ENCODE assay signal across 8 mouse cellular contexts in genomic region chr2:178413481-178414260, GRCm38 (mm10). TPM values are rescaled to one million over a fixed set of nuclear protein-coding genes. Genes with fewer than 3 reads are reported as not detected.
DNase-seq lines count a peak whose midpoint lies in the region; ATAC-seq lines count a peak whose summit lies in the region.
"Had no signal": no experiment of that assay in that cellular context is flagged by ENCODE, and none has a peak within 500 bp of the region (broad histone marks: within the 10 kb centered on the region; RNA-seq: fewer than 3 reads in every experiment).

No protein-coding gene starts in this region.

- H3K4me1 ChIP-seq in midbrain, embryonic 13.5 days (replicated peaks), result peaks cover 24% of the 10 kb centered on the region

- peak overlapping the region; percentile 95 for H3K4me2 ChIP-seq in midbrain, embryonic 13.5 days (replicated peaks)

- 13% methylated on average over 72 of the region's 75 CpGs for WGBS in midbrain, embryonic 13.5 days

- ATAC-seq in midbrain, embryonic 13.5 days, result peak; percentile 29

- DNase-seq in retina, postnatal 1 day, result peak; percentile 48
- DNase-seq in retina, embryonic 14.5 days (ENCODE audit: low spot score), result no peak
- DNase-seq in cerebellum, adult 9-11 months, result peak; percentile 52
- peak; percentile 16 for DNase-seq in heart, adult 8-10 months (ENCODE audit: low spot score)
- DNase-seq in layer of hippocampus, adult 9-11 months, result peak; percentile 51
- no peak for DNase-seq in MN1 (ENCODE audit: low spot score)

- peak overlapping the region; percentile 66 for H3K4me3 ChIP-seq in midbrain, embryonic 13.5 days (replicated peaks)

- peak overlapping the region; percentile 66 for H3K9ac ChIP-seq in midbrain, embryonic 13.5 days (replicated peaks)

- H3K9me3 ChIP-seq in midbrain, embryonic 13.5 days, result no peaks in the 10 kb centered on the region

- no peak overlapping the region for H3K27ac ChIP-seq in midbrain, embryonic 13.5 days
- H3K27ac ChIP-seq: macrophage had no signal

- H3K36me3 ChIP-seq in midbrain, embryonic 13.5 days, result no peaks in the 10 kb centered on the region

- peaks cover 23% of the 10 kb centered on the region for H3K27me3 ChIP-seq in midbrain, embryonic 13.5 days

RNA-seq across cellular contexts. Expression of gene Ppp1r3d, which starts 0.6 kb away (rescaled TPM):
- 10 to 100 TPM; 12.9 to 16.3 (median 14.8) TPM for total RNA-seq in heart, adult 8-10 months (2022)
- polyA plus RNA-seq in midbrain, embryonic 13.5 days (2015; fragmentation: Nextera tagmentation; extraction: Ambion mirVana), result 0.89 and 1.6 TPM in 2 replicates

RNA-seq across cellular contexts. Expression of gene Fam217b, which starts 0.7 kb away (rescaled TPM):
- 10 to 100 TPM; 11.1 to 14.3 (median 12.6) TPM for total RNA-seq in heart, adult 8-10 months (2022)
- polyA plus RNA-seq in midbrain, embryonic 13.5 days (2015; fragmentation: Nextera tagmentation; extraction: Ambion mirVana), result 5.8 and 6.1 TPM in 2 replicates

RNA-seq across cellular contexts. Expression of gene Sycp2, which starts 6.2 kb away (rescaled TPM):
- total RNA-seq in heart, adult 8-10 months (2022), result 1 to 10 TPM in 3 of 4 experiments, under 1 TPM in 1; 0.63 to 2.3 (median 1.4) TPM
- polyA plus RNA-seq in midbrain, embryonic 13.5 days (2015; fragmentation: Nextera tagmentation; extraction: Ambion mirVana), result 0.27 and 0.32 TPM in 2 replicates
- polyA plus RNA-seq: macrophage had no signal

RNA-seq across cellular contexts. Expression of gene Cdh26, which starts 16.7 kb away (rescaled TPM):
- not detected for total RNA-seq in heart, adult 8-10 months (2022)
- 0.16 and 0.22 TPM in 2 replicates for polyA plus RNA-seq in midbrain, embryonic 13.5 days (2015; fragmentation: Nextera tagmentation; extraction: Ambion mirVana)
- polyA plus RNA-seq: macrophage had no signal

Comparison
In these comparisons a context has a peak if more than half of its experiments do, and no peak if none do; other contexts are left out.
1. DNase-seq: peak in retina, postnatal 1 day (single experiment), cerebellum, adult 9-11 months (single experiment), heart, adult 8-10 months (single experiment) and layer of hippocampus, adult 9-11 months (single experiment); none in retina, embryonic 14.5 days (single experiment) and MN1 (single experiment).